Mouse (Mus musculus) bone marrow macrophage, adult 2 months (primary cell): ENCODE measurements around the gene Cblb.

Source experiments
- CTCF ChIP-seq: IDR thresholded peaks from 2 replicates; pipeline ENCODE4 v1.5.1; 2012; ENCODE audit warnings: low read depth, mild to moderate bottlenecking, low read length, moderate library complexity
- POLR2A ChIP-seq: IDR thresholded peaks from 2 replicates; pipeline ENCODE4 v1.6.1; 2012; ENCODE audit warnings: mild to moderate bottlenecking, low read depth, low read length, borderline replicate concordance

GRCm38 (mm10) chr16:52135689-52136390 is 104.8 kb downstream of the Cblb start:
- no peak for TF ChIP-seq CTCF
- TF ChIP-seq POLR2A: no peak
